8 mouse cellular contexts compared by ENCODE assay signal in the genomic region with DNA sequence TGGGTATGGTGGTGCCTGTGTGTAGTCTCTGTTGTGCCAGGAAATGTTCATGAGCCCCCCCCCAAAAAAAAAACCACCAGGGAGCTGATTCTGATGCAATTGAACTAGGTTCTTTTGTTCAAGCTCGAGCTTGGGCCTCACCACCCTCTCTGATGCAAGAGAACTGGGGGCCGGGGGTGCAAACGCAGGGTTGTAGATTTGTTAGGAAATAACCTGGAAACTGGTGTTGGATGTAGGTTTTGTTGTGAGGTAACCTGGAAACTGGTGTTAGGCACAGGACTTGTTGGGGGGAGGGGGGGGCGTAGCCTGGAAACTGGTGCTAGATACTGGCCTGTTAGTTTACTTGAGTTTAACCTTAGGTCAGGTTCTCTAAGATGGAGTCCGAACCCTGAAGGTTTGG. TPM values are rescaled to one million over a fixed set of nuclear protein-coding genes. Genes with fewer than 3 reads are reported as not detected.
A peak's percentile ranks its signal among the peaks of the same experiment; 100 is the strongest.
DNase-seq lines count a peak whose midpoint lies in the region; ATAC-seq lines count a peak whose summit lies in the region.
"Had no signal": no experiment of that assay in that cellular context is flagged by ENCODE, and none has a peak within 500 bp of the region (broad histone marks: within the 10 kb centered on the region; RNA-seq: fewer than 3 reads in every experiment).

No protein-coding gene starts in this region.

- DNase-seq in forebrain, embryonic 10.5 days (ENCODE audit: extremely low spot score, low spot score): no peak
- DNase-seq in embryo, embryonic 10 days (ENCODE audit: low spot score): no peak

- H3K4me2 ChIP-seq in limb, embryonic 15.5 days: peak overlapping the region; percentile 60

- no peaks in the 10 kb centered on the region for H3K27me3 ChIP-seq in megakaryocyte, embryonic 14.5 days (replicated peaks)
- H3K27me3 ChIP-seq in forebrain, embryonic 10.5 days (ENCODE audit: poor library complexity, severe bottlenecking): no peaks in the 10 kb centered on the region
- H3K27me3 ChIP-seq in limb, embryonic 15.5 days: no peaks in the 10 kb centered on the region

- H3K4me3 ChIP-seq in megakaryocyte, embryonic 14.5 days (replicated peaks): peak overlapping the region; percentile 97
- peak overlapping the region; percentile 85 for H3K4me3 ChIP-seq in forebrain, embryonic 10.5 days
- peak overlapping the region; percentile 98; the same call in 1 of the 2 replicates for H3K4me3 ChIP-seq in limb, embryonic 15.5 days

- H3K27ac ChIP-seq in forebrain, embryonic 10.5 days: peak overlapping the region; percentile 99
- no peak overlapping the region for H3K27ac ChIP-seq in limb, embryonic 15.5 days

- H3K4me1 ChIP-seq in megakaryocyte, embryonic 14.5 days: peaks cover 65% of the 10 kb centered on the region
- H3K4me1 ChIP-seq in forebrain, embryonic 10.5 days: peaks cover 24% of the 10 kb centered on the region
- peaks cover 12% of the 10 kb centered on the region for H3K4me1 ChIP-seq in limb, embryonic 15.5 days

- peaks cover 24% of the 10 kb centered on the region for H3K36me3 ChIP-seq in megakaryocyte, embryonic 14.5 days (replicated peaks; ENCODE audit: low read length)
- peaks cover 24% of the 10 kb centered on the region for H3K36me3 ChIP-seq in forebrain, embryonic 10.5 days (replicated peaks)
- peaks cover 20% of the 10 kb centered on the region for H3K36me3 ChIP-seq in limb, embryonic 15.5 days

- H3K9ac ChIP-seq in limb, embryonic 15.5 days: no peak overlapping the region

- ATAC-seq in megakaryocyte, adult 5-6 weeks (ENCODE audit: poor library complexity, severe bottlenecking): no peak
- no peak for ATAC-seq in limb, embryonic 15.5 days (ENCODE audit: insufficient number of reproducible peaks, low FRiP score, low TSS enrichment, low read depth)
- ATAC-seq in monocyte, adult 5-6 weeks (replicated peaks; ENCODE audit: insufficient number of reproducible peaks, low FRiP score, low TSS enrichment, poor library complexity, severe bottlenecking): no peak
- ATAC-seq in CD4-positive, CD25-positive, alpha-beta regulatory T cell, adult 4 months: no peak

- no peaks in the 10 kb centered on the region for H3K9me3 ChIP-seq in megakaryocyte, embryonic 14.5 days
- no peaks in the 10 kb centered on the region for H3K9me3 ChIP-seq in forebrain, embryonic 10.5 days
- no peaks in the 10 kb centered on the region for H3K9me3 ChIP-seq in limb, embryonic 15.5 days

- 90% methylated on average over 5 of the region's 5 CpGs for WGBS in forebrain, embryonic 10.5 days
- WGBS in limb, embryonic 15.5 days: 82% methylated on average over 5 of the region's 5 CpGs

RNA-seq across cellular contexts. Expression of gene Smndc1, which starts 1.4 kb away (rescaled TPM):
- 76.8 and 104 TPM in 2 replicates for polyA plus RNA-seq in megakaryocyte, embryonic 14.5 days (2012; ENCODE audit: insufficient read depth, low replicate concordance)
- 49.3 and 68.2 TPM in 2 replicates for total RNA-seq in megakaryocyte, adult 5-6 weeks (2015)
- 22.2 and 26.3 TPM in 2 replicates for total RNA-seq in megakaryocyte, adult 5-6 weeks (2017)
- 45.4 and 47.2 TPM in 2 replicates for polyA plus RNA-seq in forebrain, embryonic 10.5 days (2016; fragmentation: Nextera tagmentation; extraction: Ambion mirVana)
- polyA plus RNA-seq in limb, embryonic 15.5 days (2015; fragmentation: Nextera tagmentation; extraction: Ambion mirVana): 35.9 and 37.5 TPM in 2 replicates
- total RNA-seq in monocyte, adult 5-6 weeks (2017): 62.7 to 74.2 TPM (median 74.1 TPM) in 3 replicates
- polyA plus RNA-seq in CD4-positive, CD25-positive, alpha-beta regulatory T cell, adult 4 months (2017; shearing (Covaris generic)): 10 to 100 TPM; 32.0 to 32.3 TPM

RNA-seq across cellular contexts. Expression of gene Gm10197, which starts 20.2 kb away (rescaled TPM):
- polyA plus RNA-seq in megakaryocyte, embryonic 14.5 days (2012; ENCODE audit: insufficient read depth, low replicate concordance): not detected in 2 replicates
- total RNA-seq in megakaryocyte, adult 5-6 weeks (2015): not detected in 2 replicates
- not detected in 2 replicates for total RNA-seq in megakaryocyte, adult 5-6 weeks (2017)
- not detected in 2 replicates for polyA plus RNA-seq in forebrain, embryonic 10.5 days (2016; fragmentation: Nextera tagmentation; extraction: Ambion mirVana)
- polyA plus RNA-seq in limb, embryonic 15.5 days (2015; fragmentation: Nextera tagmentation; extraction: Ambion mirVana): 2.2 TPM in 1 of 2 replicates, not detected in the other
- not detected in 3 replicates for total RNA-seq in monocyte, adult 5-6 weeks (2017)
- not detected for polyA plus RNA-seq in CD4-positive, CD25-positive, alpha-beta regulatory T cell, adult 4 months (2017; shearing (Covaris generic))
- total RNA-seq: liver, adult 2 months had no signal
- polyA plus RNA-seq: liver, adult 2 months had no signal
